Mouse (Mus musculus): Measurements from ENCODE around the gene Usp46. TPM values are rescaled to one million over a fixed set of nuclear protein-coding genes. Genes with fewer than 3 reads are reported as not detected.
"Not testable (repeated sequence)": the region's sequence is repeated elsewhere in the genome, so short reads cannot be mapped to it uniquely, and the experiment has no call there.

The Usp46 gene
- polyA plus RNA-seq, 1 experiment from 2014 or later: 31.0 TPM

DNA sequence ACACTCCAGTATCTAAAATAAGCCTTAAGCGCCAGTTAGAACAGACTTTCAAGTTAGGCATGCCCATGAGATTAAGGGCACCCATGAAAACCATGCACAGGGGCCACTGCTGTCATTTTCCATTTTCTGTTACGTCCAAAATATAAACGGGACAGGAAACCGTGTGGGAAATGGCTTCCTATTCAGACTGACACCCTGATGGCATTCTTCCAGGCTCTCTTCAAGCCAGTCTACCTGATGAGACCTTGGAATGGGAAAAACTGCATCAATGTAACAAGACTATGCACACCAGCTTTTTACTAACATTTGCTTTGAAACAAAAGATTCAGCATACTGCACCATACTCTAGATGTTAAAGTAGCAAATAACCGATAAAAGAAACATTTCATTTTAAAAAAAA is 69.3 kb downstream of the Usp46 start:
- no peak overlapping the region for H3K27ac ChIP-seq
- H3K4me3 ChIP-seq: no peak overlapping the region
- H3K36me3 ChIP-seq: peaks cover 44% of the 10 kb centered on the region
- no peaks in the 10 kb centered on the region for H3K9me3 ChIP-seq
- no peak for DNase-seq (ENCODE audit: low spot score)
- 85% methylated on average over 5 of the region's 5 CpGs for WGBS
- peaks cover 14% of the 10 kb centered on the region for H3K4me1 ChIP-seq
- no peaks in the 10 kb centered on the region for H3K27me3 ChIP-seq (ENCODE audit: insufficient read depth, poor library complexity, severe bottlenecking)

DNA sequence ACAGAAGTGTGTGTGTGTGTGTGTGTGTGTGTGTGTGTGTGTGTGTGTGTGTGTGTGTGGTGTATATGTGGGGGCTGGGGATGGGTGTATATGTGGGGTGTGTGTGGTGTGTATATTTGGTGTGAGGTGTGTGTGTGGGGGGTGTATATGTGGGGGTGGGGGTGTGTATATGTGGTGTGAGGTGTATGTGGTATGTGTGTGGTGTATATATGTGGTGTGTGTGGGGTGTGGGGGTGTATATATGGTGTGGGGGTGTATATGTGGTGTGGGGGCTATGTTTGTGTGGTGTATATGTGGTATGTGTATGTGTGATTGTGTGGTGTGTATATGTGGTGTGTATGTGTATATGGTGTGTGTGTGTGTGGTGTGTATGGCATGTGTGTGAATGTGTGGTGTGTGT is 73.4 kb downstream of the Usp46 start:
- peaks cover 6% of the 10 kb centered on the region; the same call in 1 of the 2 replicates for H3K36me3 ChIP-seq
- H3K4me1 ChIP-seq: peaks cover 13% of the 10 kb centered on the region
- H3K4me3 ChIP-seq: no peak overlapping the region
- no peaks in the 10 kb centered on the region for H3K27me3 ChIP-seq (ENCODE audit: insufficient read depth, poor library complexity, severe bottlenecking)
- no peak for DNase-seq (ENCODE audit: low spot score)
- no peak overlapping the region for H3K27ac ChIP-seq
- H3K9me3 ChIP-seq: no peaks in the 10 kb centered on the region

DNA sequence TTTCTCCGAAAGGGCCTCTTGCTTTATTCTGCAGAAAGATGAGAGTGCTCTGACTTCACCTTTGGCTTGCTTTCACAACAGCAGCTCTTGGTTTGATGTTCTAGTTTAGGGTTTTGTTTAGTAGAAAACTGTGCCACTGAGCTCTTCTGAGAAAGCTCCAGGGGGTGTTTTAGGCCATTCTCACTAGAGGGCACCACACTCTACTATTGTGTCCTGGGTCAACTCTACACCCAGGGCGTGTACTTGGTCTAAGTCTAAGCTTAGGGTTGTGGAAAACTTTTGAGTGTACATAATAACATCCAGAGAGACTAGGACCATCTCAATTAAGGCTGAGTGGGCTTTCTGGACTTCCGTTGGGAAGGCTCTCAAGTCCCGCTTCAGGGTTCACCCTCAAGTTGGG is 74.7 kb downstream of the Usp46 start:
- no peak overlapping the region for H3K4me3 ChIP-seq

DNA sequence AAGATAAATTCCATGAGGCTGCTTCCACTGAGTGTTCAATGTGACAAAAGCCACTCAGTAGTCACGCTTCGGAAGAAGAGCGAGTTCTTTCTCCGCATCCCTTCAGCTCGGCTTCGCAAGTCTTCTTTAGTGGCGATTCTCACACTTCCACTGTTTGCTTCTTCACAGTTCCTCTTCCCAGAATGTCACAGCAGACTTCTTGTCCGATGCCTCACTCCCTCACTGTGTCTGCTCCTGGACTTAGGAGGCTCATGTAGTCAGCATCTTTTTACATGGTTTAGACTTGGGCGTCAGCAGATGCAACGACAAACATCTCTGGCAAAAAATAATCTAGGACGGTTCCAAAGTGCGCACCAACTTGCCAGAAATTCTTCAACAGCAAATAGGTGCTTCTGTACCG is 75.9 kb downstream of the Usp46 start:
- 86% methylated on average over 13 of the region's 13 CpGs for WGBS
- Histone ChIP-seq H3K4me1 (peaks cover 7% of the 10 kb centered on the region; the same call in 1 of the 2 replicates), H3K4me3 (no peak overlapping the region), H3K27ac (no peak overlapping the region), H3K36me3 (peaks cover 2% of the 10 kb centered on the region; the same call in 1 of the 2 replicates), H3K9me3 (no peaks in the 10 kb centered on the region), H3K27me3 (ENCODE audit: insufficient read depth, poor library complexity, severe bottlenecking) (no peaks in the 10 kb centered on the region)
- no peak for DNase-seq (ENCODE audit: low spot score)

More for the DNA sequence above, 74.7 kb downstream of the Usp46 start:
- WGBS: 83% methylated on average over 4 of the region's 4 CpGs
- Histone ChIP-seq H3K4me1 (peaks cover 7% of the 10 kb centered on the region; the same call in 1 of the 2 replicates), H3K27me3 (ENCODE audit: insufficient read depth, poor library complexity, severe bottlenecking) (no peaks in the 10 kb centered on the region), H3K36me3 (peaks cover 6% of the 10 kb centered on the region; the same call in 1 of the 2 replicates), H3K9me3 (no peaks in the 10 kb centered on the region), H3K27ac (no peak overlapping the region)
- no peak for DNase-seq (ENCODE audit: low spot score)

DNA sequence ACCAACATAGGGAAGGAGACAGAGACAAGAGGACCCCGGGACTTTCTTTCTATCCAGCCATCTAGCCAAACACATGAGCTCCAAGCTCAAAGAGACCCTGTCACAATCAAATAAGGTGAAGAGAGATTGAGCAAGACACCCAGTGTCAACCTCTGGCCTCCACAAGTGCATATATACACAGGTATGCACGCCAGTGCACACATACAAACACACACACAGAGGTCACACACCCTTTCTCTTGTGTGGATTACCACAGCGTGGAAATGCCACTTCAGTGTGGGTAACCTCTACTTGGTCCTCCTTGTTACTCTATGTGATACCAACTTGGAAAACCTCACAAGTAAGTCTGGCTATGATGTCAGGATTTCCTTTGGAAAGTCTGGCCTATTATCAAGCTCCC is 78.7 kb downstream of the Usp46 start:
- no peak for DNase-seq (ENCODE audit: low spot score)
- no peak overlapping the region for H3K27ac ChIP-seq
- H3K36me3 ChIP-seq: no peaks in the 10 kb centered on the region
- no peaks in the 10 kb centered on the region for H3K27me3 ChIP-seq (ENCODE audit: insufficient read depth, poor library complexity, severe bottlenecking)
- no peaks in the 10 kb centered on the region for H3K9me3 ChIP-seq
- H3K4me1 ChIP-seq: peaks cover 7% of the 10 kb centered on the region; the same call in 1 of the 2 replicates
- 84% methylated on average over 3 of the region's 3 CpGs for WGBS
- no peak overlapping the region for H3K4me3 ChIP-seq

DNA sequence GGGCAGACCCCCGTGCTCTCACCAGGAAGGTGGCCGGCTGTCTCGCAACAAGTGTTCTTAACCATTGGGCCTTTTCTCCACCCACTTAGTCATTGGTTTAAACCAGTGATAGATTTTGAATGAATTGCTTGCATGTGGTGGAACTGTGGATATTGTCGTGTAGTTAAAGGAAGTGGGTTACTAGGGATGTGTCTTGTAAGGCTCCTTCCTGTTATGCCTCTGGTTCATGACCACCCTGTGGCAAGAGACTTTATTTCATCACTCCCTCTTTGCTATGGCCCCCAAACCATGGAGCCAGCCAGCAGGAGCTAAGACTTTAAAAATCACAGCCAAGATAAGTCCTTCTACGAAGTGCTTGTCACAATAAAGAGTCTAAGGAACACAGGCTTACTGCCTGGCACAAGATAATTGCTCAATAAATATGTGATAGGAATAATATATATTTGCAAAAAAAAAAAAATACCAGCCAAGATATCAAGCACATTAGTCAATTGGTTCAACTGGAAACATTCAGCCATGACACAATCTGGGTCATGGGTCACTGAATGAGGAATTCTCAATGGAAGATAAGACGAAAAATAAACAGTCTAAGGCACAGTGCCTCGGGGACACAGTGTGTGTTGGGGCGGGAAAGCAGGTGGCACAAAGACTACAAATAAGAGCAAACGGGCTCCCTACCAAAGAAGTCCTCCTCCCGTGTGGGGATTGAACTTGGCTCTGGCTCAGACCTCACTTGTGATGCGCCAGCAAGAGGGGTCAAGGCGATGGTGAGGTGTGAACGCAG is 80.3 kb downstream of the Usp46 start:
- H3K27ac ChIP-seq: no peak overlapping the region
- H3K9me3 ChIP-seq: no peaks in the 10 kb centered on the region
- H3K4me1 ChIP-seq: peaks cover 7% of the 10 kb centered on the region; the same call in 1 of the 2 replicates
- no peak for DNase-seq (ENCODE audit: low spot score)
- no peaks in the 10 kb centered on the region for H3K36me3 ChIP-seq
- no peaks in the 10 kb centered on the region for H3K27me3 ChIP-seq (ENCODE audit: insufficient read depth, poor library complexity, severe bottlenecking)
- WGBS: 76% methylated on average over 13 of the region's 13 CpGs
- H3K4me3 ChIP-seq: no peak overlapping the region

DNA sequence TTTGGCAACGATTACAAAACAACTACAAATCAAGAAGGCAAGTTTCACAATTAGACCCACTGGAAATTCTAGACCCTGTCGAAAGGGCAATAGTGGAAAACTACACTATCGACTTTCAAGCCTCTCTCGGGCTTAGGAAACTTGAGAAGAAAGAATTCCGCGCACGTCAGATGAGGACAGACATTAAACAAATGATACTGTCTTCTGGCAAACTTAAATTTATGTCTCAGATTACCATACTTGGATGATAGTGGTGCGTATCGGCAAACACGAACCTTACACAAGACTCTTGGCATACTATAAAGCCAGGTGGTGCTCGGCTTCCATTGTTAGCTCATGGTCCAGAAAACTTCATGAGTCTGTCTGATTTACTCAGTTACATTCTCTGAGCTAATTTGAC is 90.8 kb downstream of the Usp46 start:
- Histone ChIP-seq H3K4me3 (no peak overlapping the region), H3K27me3 (ENCODE audit: insufficient read depth, poor library complexity, severe bottlenecking) (no peaks in the 10 kb centered on the region), H3K9me3 (no peaks in the 10 kb centered on the region), H3K27ac (no peak overlapping the region), H3K4me1 (0 out of 2 replicates have a peak, but pooled peaks cover 4% of the 10 kb centered on the region), H3K36me3 (no peaks in the 10 kb centered on the region)
- no peak for DNase-seq (ENCODE audit: low spot score)
- WGBS: 83% methylated on average over 11 of the region's 11 CpGs

DNA sequence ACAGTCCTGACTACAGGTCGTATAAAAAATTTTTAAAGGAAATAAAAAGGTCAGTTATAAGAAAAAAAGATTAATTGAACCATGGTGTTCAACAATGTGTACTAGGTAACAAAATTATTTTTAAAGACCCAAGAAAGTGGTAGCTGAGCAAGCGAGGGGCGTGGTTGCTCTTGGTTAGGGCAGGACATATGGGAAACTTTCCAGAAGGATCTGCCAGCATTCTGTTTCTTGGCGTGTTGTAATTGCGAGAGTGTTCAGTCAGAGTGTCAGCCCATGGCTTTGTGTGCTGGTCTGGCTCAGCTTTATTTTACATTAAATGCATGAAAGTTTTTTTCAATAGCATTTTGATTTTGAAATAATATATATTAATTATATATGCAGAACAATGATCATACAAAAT is 96.5 kb downstream of the Usp46 start:
- 87% methylated on average over 5 of the region's 5 CpGs for WGBS

DNA sequence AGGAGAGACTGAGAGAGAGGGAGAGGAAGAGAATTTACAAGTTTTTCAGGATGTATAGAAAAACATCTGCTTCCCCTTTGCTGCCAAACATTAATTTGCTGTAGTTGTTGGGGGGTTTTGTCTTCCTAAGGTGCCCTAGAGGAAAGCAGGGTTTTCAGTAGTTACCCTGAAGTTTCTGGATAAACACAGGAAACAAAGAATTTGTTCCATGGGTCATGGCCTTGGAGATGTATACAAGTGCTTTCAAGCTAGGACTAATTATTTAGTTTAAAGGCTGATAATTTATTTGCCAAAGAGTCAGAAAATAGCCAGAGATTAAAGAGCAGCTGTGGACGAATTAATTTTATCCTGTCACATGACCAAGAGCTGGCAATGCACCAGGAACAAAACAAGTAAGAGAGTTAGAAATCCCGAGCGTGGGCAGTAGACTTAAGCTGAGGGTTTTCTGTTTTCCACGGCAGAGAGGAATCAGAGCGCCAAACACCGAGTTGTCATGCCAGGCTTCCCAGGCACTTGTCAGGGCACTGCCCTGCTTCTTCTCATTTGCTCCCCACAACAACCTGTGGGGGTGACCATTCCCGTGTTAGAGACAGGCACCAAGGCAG is 98.1 kb downstream of the Usp46 start:
- H3K4me1 ChIP-seq: no peaks in the 10 kb centered on the region
- H3K27me3 ChIP-seq (ENCODE audit: insufficient read depth, poor library complexity, severe bottlenecking): no peaks in the 10 kb centered on the region
- no peaks in the 10 kb centered on the region for H3K9me3 ChIP-seq
- no peak overlapping the region for H3K4me3 ChIP-seq
- 62% methylated on average over 7 of the region's 7 CpGs for WGBS
- no peak for DNase-seq (ENCODE audit: low spot score)
- no peaks in the 10 kb centered on the region for H3K36me3 ChIP-seq
- H3K27ac ChIP-seq: no peak overlapping the region

More for the DNA sequence above, 96.5 kb downstream of the Usp46 start:
- DNase-seq (ENCODE audit: low spot score): no peak
- Histone ChIP-seq H3K27ac (no peak overlapping the region), H3K27me3 (ENCODE audit: insufficient read depth, poor library complexity, severe bottlenecking) (no peaks in the 10 kb centered on the region), H3K36me3 (no peaks in the 10 kb centered on the region), H3K4me3 (no peak overlapping the region), H3K4me1 (0 out of 2 replicates have a peak, but pooled peaks cover 4% of the 10 kb centered on the region), H3K9me3 (no peaks in the 10 kb centered on the region)

DNA sequence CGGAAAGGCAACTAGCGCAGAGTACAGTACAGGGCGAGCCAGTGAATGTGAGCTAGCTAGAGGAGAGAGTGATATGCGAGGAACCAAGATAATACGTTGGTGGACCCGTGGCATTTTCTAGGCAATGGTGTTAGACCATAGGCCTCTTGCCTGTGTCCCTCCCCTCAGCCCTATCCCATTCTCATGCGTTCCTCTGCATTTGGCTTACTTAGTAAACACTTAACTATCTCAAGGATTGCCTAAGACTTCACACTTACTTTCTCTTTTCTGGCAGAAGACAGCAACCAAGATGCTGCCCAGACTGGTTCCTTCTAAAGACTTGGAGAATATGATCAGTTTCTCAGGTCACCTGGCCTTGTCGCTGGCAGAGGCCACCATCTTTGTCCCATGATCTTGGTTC is 98.9 kb downstream of the Usp46 start:
- DNase-seq (ENCODE audit: low spot score): no peak
- H3K27me3 ChIP-seq (ENCODE audit: insufficient read depth, poor library complexity, severe bottlenecking): no peaks in the 10 kb centered on the region
- no peaks in the 10 kb centered on the region for H3K9me3 ChIP-seq
- no peaks in the 10 kb centered on the region for H3K4me1 ChIP-seq
- no peaks in the 10 kb centered on the region for H3K36me3 ChIP-seq
- no peak overlapping the region for H3K27ac ChIP-seq
- H3K4me3 ChIP-seq: no peak overlapping the region
- WGBS: 88% methylated on average over 8 of the region's 8 CpGs

DNA sequence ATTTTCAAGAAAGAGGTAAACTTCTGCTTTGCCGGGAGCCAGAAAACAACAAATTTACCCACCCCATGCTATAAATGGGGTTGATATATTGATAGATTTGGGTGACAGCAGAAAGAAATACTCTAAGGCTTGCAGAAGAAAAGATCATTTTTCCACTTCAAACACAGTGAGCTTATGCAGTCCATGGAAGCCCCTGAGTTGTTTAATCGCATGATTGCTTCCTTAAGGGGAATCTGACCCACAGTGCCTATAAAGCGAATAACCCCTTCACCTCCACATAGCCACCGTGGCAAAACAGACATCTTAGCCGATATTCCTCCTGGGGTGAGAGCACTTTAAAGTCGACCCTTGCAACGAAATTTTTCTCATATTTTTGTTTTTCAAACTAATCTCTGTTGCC is 108.5 kb downstream of the Usp46 start:
- 82% methylated on average over 7 of the region's 7 CpGs for WGBS
- DNase-seq (ENCODE audit: low spot score): no peak
- H3K9me3 ChIP-seq: no peaks in the 10 kb centered on the region

DNA sequence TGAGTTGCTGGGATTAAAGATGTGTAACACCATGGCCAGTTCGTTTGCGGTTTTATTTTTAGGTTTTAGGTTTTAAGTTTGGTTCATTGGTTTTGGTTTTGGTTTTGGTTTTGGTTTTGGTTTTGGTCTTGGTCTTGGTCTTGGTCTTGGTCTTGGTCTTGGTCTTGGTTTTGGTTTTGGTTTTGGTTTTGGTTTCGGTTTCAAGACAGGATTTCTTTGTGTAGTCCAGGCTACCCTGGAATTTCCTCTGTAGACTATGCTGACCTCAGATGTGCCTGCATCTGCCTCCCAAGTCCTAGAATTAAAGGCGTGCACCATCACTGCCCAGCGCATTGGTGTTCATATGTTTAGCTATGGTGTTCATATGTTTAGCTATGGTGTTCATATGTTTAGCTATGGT is 109.6 kb downstream of the Usp46 start:
- WGBS: 90% methylated on average over 5 of the region's 5 CpGs
- not testable (repeated sequence) for H3K4me3 ChIP-seq; H3K27ac ChIP-seq; DNase-seq (ENCODE audit: low spot score); H3K9me3 ChIP-seq; H3K4me1 ChIP-seq; H3K27me3 ChIP-seq (ENCODE audit: insufficient read depth, poor library complexity, severe bottlenecking); H3K36me3 ChIP-seq

More for the DNA sequence above, 108.5 kb downstream of the Usp46 start:
- Histone ChIP-seq H3K27ac (no peak overlapping the region), H3K4me3 (no peak overlapping the region), H3K36me3 (no peaks in the 10 kb centered on the region), H3K27me3 (ENCODE audit: insufficient read depth, poor library complexity, severe bottlenecking) (no peaks in the 10 kb centered on the region), H3K4me1 (no peaks in the 10 kb centered on the region)

DNA sequence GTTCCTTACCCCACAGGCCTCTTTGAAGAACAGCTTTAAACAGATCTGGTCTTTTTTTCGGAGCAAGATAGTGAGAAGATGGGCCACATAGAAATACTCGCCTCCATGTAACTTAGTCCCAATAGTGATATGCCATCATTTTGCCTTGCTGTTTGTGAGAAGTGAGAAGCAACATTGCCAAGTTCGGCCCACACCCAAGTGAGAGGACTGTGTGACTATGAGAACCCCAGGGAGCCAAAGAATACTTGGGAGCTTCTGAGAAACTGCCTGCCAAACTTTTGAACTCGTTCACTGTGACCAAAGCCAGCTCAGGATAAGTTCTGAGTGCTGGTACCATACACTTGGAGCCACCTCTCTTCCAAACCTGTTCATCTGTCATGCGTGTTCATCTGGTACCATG is 110.1 kb downstream of the Usp46 start:
- Histone ChIP-seq H3K4me3 (no peak overlapping the region), H3K9me3 (no peaks in the 10 kb centered on the region), H3K27me3 (ENCODE audit: insufficient read depth, poor library complexity, severe bottlenecking) (no peaks in the 10 kb centered on the region), H3K4me1 (no peaks in the 10 kb centered on the region), H3K36me3 (no peaks in the 10 kb centered on the region), H3K27ac (no peak overlapping the region)
- no peak for DNase-seq (ENCODE audit: low spot score)
- 79% methylated on average over 5 of the region's 5 CpGs for WGBS
